Mouse (Mus musculus) kidney, embryonic 15.5 days (tissue): Measurements from ENCODE around the gene Ctsa. TPM values are rescaled to one million over a fixed set of nuclear protein-coding genes. Genes with fewer than 3 reads are reported as not detected.
"Not testable (repeated sequence)": the region's sequence is repeated elsewhere in the genome, so short reads cannot be mapped to it uniquely, and the experiment has no call there.

Experiments used
- ATAC-seq: fragments of 200-750 bp; cut with Nextera tagmentation; replicated peaks from 2 replicates; pipeline ENCODE4 v1.8.0; 2017; ENCODE audit warnings: moderate TSS enrichment; ENCODE audit not compliant: low FRiP score
- H3K27ac ChIP-seq: fragments of 300-500 bp; sonication (generic); 2 replicates; pipeline ENCODE4 v1.5.1; 2015; ENCODE audit warnings: mild to moderate bottlenecking, inconsistent platforms
- H3K27me3 ChIP-seq: fragments of 300-500 bp; sonication (generic); 2 replicates; pipeline ENCODE4 v1.6.1; 2015; ENCODE audit warnings: inconsistent platforms
- H3K36me3 ChIP-seq: fragments of 300-500 bp; sonication (generic); 2 replicates; pipeline ENCODE4 v1.6.1; 2015; ENCODE audit warnings: inconsistent platforms
- H3K4me1 ChIP-seq: fragments of 300-500 bp; sonication (generic); 2 replicates; pipeline ENCODE4 v1.6.1; 2015; ENCODE audit warnings: inconsistent platforms
- H3K4me2 ChIP-seq: fragments of 300-500 bp; sonication (generic); 2 replicates; pipeline ENCODE4 v1.6.1; 2015; ENCODE audit warnings: moderate library complexity, mild to moderate bottlenecking, inconsistent platforms
- H3K4me3 ChIP-seq: fragments of 300-500 bp; sonication (generic); replicated peaks from 2 replicates; pipeline ENCODE4 v1.5.1; 2015; ENCODE audit warnings: mild to moderate bottlenecking, inconsistent platforms
- H3K9ac ChIP-seq: fragments of 300-500 bp; sonication (generic); 2 replicates; pipeline ENCODE4 v1.6.1; 2015; ENCODE audit warnings: mild to moderate bottlenecking, inconsistent platforms
- H3K9me3 ChIP-seq: fragments of 300-500 bp; sonication (generic); replicated peaks from 2 replicates; pipeline ENCODE4 v1.6.1; 2016; ENCODE audit warnings: inconsistent platforms
- WGBS: fragments of 180-500 bp; shearing (Covaris S2); methylation state at CpG from one replicate; pipeline ENCODE4 v1.1.7; 2015; ENCODE audit warnings: mixed read lengths; 5-methylcytosine and 5-hydroxymethylcytosine counted together
- polyA plus RNA-seq: library from polyadenylated mRNA; unstranded; fragments of >200 nt; fragmentation: Nextera tagmentation; extraction: Ambion mirVana; gene quantifications from 2 replicates; pipeline ENCODE4 v1.2.1, GENCODE M21; 2015

Ctsa gene
- polyA plus RNA-seq, 1 experiment from 2014 or later: 170 TPM

DNA sequence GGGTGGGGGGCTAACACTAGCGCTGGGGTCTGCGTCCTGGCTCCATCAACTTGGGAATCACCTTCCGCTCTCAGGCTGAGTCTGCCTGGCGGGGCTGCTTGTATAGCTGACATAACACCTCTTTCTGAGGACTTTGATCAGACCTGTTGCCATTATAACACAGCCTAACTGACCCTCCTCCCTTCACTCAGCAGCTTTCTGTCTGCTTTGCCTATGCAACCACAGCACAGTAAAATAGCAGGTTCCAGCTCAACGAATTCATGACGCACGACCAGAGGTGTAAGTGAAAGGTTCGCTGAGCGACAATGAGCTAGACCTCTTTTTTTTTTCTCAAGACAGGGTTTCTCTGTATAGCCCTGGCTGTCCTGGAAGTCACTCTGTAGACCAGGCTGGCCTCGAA lies 1.6 kb upstream of the Ctsa start:
- ATAC-seq: no peak
- Histone ChIP-seq H3K36me3 (peaks cover 42% of the 10 kb centered on the region), H3K9me3 (no peaks in the 10 kb centered on the region), H3K9ac (no peak overlapping the region), H3K4me2 (no peak overlapping the region), H3K27ac (no peak overlapping the region), H3K27me3 (no peaks in the 10 kb centered on the region), H3K4me1 (peaks cover 25% of the 10 kb centered on the region), H3K4me3 (no peak overlapping the region)
- 68% methylated on average over 10 of the region's 10 CpGs for WGBS

DNA sequence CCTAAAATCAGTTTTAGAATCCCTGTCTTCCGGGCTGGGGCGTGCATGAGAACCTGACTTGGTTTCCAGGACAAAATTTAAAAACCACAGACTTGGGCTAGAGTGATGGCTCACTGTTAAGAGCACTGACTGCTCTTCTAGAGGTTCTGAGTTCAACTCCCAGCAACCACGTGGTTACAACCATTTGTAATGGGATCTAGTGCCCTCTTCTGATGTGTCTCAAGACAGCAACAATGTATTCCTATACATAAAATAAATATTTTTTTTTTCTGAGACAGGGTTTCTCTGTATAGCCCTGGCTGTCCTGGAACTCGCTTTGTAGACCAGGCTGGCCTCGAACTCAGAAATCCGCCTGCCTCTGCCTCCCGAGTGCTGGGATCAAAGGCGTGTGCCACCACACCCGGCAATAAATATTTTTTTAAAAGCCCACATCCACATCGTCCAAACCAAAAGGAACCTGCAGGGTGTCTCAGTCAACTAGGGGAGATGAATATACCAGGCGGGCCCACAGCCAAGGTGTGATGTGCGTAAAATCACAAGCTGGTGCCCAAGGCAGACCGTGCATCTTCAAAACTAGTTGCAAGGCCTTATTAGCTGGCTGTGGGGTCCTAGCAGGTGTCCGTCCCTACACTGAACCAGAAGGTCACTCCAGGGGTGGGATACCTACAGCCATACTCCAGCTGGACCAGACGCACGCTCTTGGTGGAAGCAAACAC lies 483 bp upstream of the Ctsa start:
- no peaks in the 10 kb centered on the region for H3K27me3 ChIP-seq
- H3K9ac ChIP-seq: peak overlapping the region; percentile 70; the same call in 1 of the 2 replicates
- no peak for ATAC-seq
- H3K36me3 ChIP-seq: peaks cover 41% of the 10 kb centered on the region
- no peaks in the 10 kb centered on the region for H3K9me3 ChIP-seq
- H3K27ac ChIP-seq: peak overlapping the region; percentile 84
- peak overlapping the region; percentile 90 for H3K4me2 ChIP-seq
- H3K4me1 ChIP-seq: peaks cover 25% of the 10 kb centered on the region
- 57% methylated on average over 16 of the region's 16 CpGs for WGBS
- peak overlapping the region; percentile 71 for H3K4me3 ChIP-seq

DNA sequence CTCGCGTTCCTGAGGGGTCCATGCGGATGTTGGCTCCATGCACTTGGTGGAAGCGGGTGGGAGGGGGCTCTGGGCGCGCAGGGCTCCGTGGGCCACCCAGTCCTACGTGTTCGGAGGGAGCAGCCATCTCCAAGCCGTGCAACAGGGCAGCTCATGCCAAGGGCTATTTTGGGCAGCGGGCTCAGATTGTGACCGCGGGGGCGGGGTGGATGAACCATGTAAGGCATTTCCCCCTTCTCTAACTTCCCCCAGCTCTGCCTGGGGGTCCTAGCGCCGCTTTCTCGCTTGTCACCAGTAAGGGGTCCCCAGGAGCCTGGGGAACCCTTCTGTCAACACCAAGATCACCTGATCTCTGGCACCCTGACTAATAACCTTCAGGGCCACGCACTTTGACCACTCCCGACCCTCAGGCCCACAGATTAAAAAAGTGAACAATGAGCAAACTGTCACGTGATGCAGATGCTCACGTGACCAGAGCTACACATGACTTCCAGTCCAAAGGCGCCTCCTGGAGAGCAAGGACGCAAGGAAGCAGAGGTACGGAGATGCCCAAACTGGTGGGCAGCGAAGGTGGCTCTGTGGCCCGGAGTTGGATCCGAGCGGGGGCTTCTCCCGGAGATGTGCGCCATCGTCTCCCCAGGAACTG lies 764 bp downstream of the Ctsa start, which contains the start of gene Neurl2:
Gene Neurl2, minus strand, starts transcription at position 143 of the 646 bp plus-strand sequence.
- Histone ChIP-seq H3K9ac (peak within 1 kb of the TSS; percentile 70), H3K27me3 (no peaks in the 10 kb centered on the region), H3K36me3 (peaks cover 39% of the 10 kb centered on the region), H3K9me3 (no peaks in the 10 kb centered on the region), H3K27ac (peak within 1 kb of the TSS; percentile 84), H3K4me2 (peak within 1 kb of the TSS; percentile 90), H3K4me3 (peak within 1 kb of the TSS; percentile 71), H3K4me1 (peaks cover 25% of the 10 kb centered on the region)
- under 1% methylated on average over 31 of the region's 31 CpGs for WGBS
- peak; percentile 75 for ATAC-seq

GRCm38 (mm10) chr2:164834531-164834930 lies 1.9 kb downstream of the Ctsa start:
- peak overlapping the region; percentile 71 for H3K4me3 ChIP-seq
- 35% methylated on average over 8 of the region's 8 CpGs for WGBS
- no peaks in the 10 kb centered on the region for H3K27me3 ChIP-seq
- no peaks in the 10 kb centered on the region for H3K9me3 ChIP-seq
- no peak overlapping the region for H3K27ac ChIP-seq
- H3K36me3 ChIP-seq: peaks cover 41% of the 10 kb centered on the region
- peak overlapping the region; percentile 90 for H3K4me2 ChIP-seq
- ATAC-seq: no peak
- peak overlapping the region; percentile 70 for H3K9ac ChIP-seq
- H3K4me1 ChIP-seq: peaks cover 25% of the 10 kb centered on the region

DNA sequence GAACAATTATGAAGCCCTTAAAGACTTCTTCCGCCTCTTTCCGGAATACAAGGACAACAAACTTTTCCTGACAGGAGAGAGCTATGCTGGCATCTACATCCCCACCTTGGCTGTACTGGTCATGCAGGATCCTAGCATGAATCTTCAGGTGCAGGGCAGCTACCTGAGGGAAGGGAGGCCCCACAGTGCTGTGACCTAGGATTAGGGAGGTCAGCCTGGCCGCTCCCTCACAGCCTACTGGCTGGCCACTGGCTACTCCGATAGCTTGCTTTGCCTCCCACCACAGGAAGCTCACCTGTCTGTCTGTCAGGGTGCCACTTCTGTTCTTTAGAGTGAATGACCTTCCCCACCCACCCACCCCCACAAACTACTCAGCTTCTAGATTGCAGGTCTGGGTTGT lies 2.5 kb downstream of the Ctsa start:
- Histone ChIP-seq H3K9me3 (no peaks in the 10 kb centered on the region), H3K4me1 (peaks cover 25% of the 10 kb centered on the region), H3K36me3 (peaks cover 47% of the 10 kb centered on the region), H3K4me2 (peak overlapping the region; percentile 90), H3K4me3 (peak overlapping the region; percentile 71), H3K9ac (no peak overlapping the region), H3K27ac (no peak overlapping the region), H3K27me3 (no peaks in the 10 kb centered on the region)
- WGBS: 89% methylated on average over 4 of the region's 4 CpGs
- ATAC-seq: no peak

DNA sequence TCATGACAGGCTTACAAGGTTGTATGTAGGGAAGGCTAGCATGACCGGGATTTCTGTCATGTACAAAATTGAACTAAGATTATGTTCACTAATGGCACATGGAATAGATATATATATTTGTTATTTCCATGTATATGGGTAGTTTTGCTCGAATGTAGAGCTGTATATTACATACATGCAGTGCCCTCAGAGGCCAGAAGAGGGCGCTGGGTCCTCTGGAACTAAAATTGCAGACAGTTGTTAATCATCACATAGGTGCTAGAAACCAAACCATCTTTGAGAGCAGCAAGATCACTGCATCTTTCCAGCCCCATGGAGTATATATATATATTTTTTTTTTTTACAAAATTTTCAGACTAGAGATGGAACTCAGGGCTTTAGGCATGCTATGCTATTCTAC lies 13.1 kb downstream of the Ctsa start:
- no peak overlapping the region for H3K9ac ChIP-seq
- no peak overlapping the region for H3K27ac ChIP-seq
- WGBS: 53% methylated on average over 3 of the region's 3 CpGs
- H3K4me3 ChIP-seq: no peak overlapping the region
- ATAC-seq: no peak
- no peaks in the 10 kb centered on the region for H3K9me3 ChIP-seq
- no peak overlapping the region for H3K4me2 ChIP-seq
- H3K4me1 ChIP-seq: no peaks in the 10 kb centered on the region
- H3K27me3 ChIP-seq: no peaks in the 10 kb centered on the region
- peaks cover 4% of the 10 kb centered on the region; the same call in 1 of the 2 replicates for H3K36me3 ChIP-seq

DNA sequence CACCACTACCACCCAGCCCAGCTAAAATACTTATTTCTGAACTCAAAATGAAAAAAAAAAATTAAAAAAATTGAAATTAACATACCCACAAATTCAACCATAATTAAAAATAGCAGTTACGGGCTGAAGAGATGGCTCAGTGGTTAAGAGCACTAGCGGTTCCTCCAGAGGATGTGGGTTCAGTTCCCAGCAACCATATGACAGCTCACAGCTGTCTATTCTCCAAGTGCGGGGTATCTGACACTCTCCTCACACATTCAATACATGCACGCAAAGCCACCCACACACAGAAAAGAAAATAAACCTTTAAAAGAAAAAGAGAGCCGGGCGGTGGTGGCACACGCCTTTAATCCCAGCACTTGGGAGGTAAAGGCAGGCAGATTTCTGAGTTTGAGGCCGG lies 17.4 kb downstream of the Ctsa start:
- no peak for ATAC-seq
- H3K9ac ChIP-seq: no peak overlapping the region
- no peak overlapping the region for H3K4me3 ChIP-seq
- WGBS: 45% methylated on average over 8 of the region's 8 CpGs
- H3K9me3 ChIP-seq: no peaks in the 10 kb centered on the region
- H3K27me3 ChIP-seq: peaks cover 10% of the 10 kb centered on the region; the same call in 1 of the 2 replicates
- no peak overlapping the region for H3K27ac ChIP-seq
- peaks cover 4% of the 10 kb centered on the region; the same call in 1 of the 2 replicates for H3K4me1 ChIP-seq
- no peak overlapping the region for H3K4me2 ChIP-seq
- H3K36me3 ChIP-seq: 0 out of 2 replicates have a peak, but pooled peaks cover 3% of the 10 kb centered on the region

GRCm38 (mm10) chr2:164855572-164855971 lies 22.9 kb downstream of the Ctsa start:
- not testable (repeated sequence) for H3K36me3 ChIP-seq, ATAC-seq, H3K4me3 ChIP-seq, H3K27ac ChIP-seq, H3K9me3 ChIP-seq, H3K9ac ChIP-seq
- Histone ChIP-seq H3K4me1 (peaks cover 49% of the 10 kb centered on the region), H3K4me2 (peak overlapping the region; percentile 83), H3K27me3 (peaks cover 42% of the 10 kb centered on the region)
- 84% methylated on average over 5 of the region's 5 CpGs for WGBS

DNA sequence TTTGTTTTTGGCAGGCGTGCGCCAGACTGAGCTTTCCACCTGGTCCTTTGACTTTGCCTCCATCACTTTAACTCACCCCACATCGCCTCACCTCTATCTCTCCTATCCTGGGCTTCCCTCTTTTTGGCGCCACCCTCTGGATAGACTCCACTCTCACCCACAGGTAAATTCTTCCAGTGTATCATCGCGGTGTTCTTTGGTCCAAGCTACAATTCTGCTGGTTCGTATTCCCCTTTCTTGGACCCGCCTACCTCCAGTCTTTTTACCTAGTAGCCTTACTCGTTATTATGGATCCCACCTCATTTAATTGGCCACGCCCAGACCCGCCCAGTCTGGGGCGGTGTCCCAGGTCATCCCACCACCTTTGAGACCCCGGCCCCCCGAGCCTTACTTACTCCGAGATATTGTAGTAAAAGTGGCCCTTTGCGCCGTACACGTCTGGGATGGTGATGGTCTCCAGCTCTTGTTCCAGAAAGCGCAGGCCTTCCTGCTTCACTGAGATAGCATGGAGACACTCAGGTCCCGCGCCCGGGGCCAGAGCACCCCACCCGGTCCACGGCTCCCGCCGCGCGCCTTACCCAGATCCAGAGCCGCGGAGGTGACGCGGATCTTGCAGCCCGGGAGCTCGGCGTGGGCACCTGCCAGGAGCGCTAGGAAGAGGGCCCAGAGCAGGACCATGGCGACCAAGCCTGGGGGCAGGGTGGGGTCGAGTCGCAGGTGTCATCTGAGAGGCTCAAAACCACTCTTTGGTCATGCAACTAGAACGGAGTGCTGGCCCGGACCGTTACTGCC lies 23.8 kb downstream of the Ctsa start:
- no peak for ATAC-seq
- peak overlapping the region; percentile 52 for H3K4me3 ChIP-seq
- peak overlapping the region; percentile 83 for H3K4me2 ChIP-seq
- H3K9ac ChIP-seq: peak overlapping the region; percentile 52
- H3K36me3 ChIP-seq: 0 out of 2 replicates have a peak, but pooled peaks cover 3% of the 10 kb centered on the region
- peaks cover 58% of the 10 kb centered on the region for H3K4me1 ChIP-seq
- H3K9me3 ChIP-seq: no peaks in the 10 kb centered on the region
- WGBS: 2% methylated on average over 42 of the region's 42 CpGs
- peak overlapping the region; percentile 19; the same call in 1 of the 2 replicates for H3K27ac ChIP-seq
- peaks cover 42% of the 10 kb centered on the region for H3K27me3 ChIP-seq

DNA sequence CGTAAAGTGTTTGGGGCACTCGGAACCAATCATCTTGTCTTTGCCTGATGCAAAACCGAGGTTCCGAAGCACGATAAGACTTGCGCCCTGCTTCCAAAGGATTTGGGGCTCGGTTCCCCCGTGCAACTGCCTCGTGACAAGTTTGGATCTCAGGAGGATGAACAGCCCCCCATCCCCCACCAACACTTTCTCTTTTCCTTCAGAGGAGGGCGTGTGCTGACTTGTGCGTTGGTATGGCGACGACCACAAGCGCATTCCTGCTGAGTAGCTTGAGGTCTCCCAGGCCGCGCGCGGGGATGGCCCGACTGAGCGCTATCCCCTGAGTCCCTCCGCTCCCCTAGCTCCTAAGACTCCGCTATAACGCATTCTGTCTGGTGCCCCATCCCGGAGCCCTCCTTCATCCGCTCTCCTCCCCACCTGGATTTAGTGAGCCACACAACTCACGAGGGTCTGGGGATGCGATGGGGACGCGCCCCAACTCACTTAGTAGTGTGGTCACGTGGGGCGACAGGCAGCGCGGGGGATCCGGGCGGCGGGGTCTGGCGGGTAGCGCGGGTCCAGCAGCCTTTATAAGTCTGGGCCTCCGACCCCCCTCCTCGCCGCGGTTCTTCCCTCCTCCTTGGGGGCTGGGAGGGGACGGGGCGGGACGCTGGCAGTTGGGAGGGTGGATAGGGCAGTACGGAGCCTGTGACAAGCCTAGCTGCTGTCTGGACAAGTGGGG lies 24.6 kb downstream of the Ctsa start, which contains the start of gene Pltp:
Gene Pltp, minus strand, starts transcription at position 611 of the 721 bp plus-strand sequence.
- Histone ChIP-seq H3K4me3 (peak within 1 kb of the TSS; percentile 52), H3K9me3 (no peaks in the 10 kb centered on the region), H3K9ac (peak within 1 kb of the TSS; percentile 52), H3K36me3 (0 out of 2 replicates have a peak, but pooled peaks cover 3% of the 10 kb centered on the region), H3K4me1 (peaks cover 65% of the 10 kb centered on the region), H3K27me3 (peaks cover 42% of the 10 kb centered on the region), H3K27ac (peak within 1 kb of the TSS; percentile 51), H3K4me2 (peak within 1 kb of the TSS; percentile 83)
- under 1% methylated on average over 47 of the region's 47 CpGs for WGBS
- peak; percentile 55 for ATAC-seq

GRCm38 (mm10) chr2:164857842-164858553 lies 25.3 kb downstream of the Ctsa start:
- H3K4me2 ChIP-seq: peak overlapping the region; percentile 83
- ATAC-seq: no peak
- 9% methylated on average over 19 of the region's 19 CpGs for WGBS
- H3K27ac ChIP-seq: peak overlapping the region; percentile 51; the same call in 1 of the 2 replicates
- H3K4me1 ChIP-seq: peaks cover 73% of the 10 kb centered on the region
- H3K9me3 ChIP-seq: no peaks in the 10 kb centered on the region
- peaks cover 42% of the 10 kb centered on the region for H3K27me3 ChIP-seq
- 0 out of 2 replicates have a peak, but pooled peaks cover 2% of the 10 kb centered on the region for H3K36me3 ChIP-seq
- peak overlapping the region; percentile 52 for H3K4me3 ChIP-seq
- H3K9ac ChIP-seq: peak overlapping the region; percentile 52
